Mouse (Mus musculus): ENCODE results near the gene Pcdh9. TPM values are rescaled to one million over a fixed set of nuclear protein-coding genes. Genes with fewer than 3 reads are reported as not detected.

The Pcdh9 gene
- 1 to 10 TPM; 2.6 to 3.6 TPM for total RNA-seq (2021)

DNA sequence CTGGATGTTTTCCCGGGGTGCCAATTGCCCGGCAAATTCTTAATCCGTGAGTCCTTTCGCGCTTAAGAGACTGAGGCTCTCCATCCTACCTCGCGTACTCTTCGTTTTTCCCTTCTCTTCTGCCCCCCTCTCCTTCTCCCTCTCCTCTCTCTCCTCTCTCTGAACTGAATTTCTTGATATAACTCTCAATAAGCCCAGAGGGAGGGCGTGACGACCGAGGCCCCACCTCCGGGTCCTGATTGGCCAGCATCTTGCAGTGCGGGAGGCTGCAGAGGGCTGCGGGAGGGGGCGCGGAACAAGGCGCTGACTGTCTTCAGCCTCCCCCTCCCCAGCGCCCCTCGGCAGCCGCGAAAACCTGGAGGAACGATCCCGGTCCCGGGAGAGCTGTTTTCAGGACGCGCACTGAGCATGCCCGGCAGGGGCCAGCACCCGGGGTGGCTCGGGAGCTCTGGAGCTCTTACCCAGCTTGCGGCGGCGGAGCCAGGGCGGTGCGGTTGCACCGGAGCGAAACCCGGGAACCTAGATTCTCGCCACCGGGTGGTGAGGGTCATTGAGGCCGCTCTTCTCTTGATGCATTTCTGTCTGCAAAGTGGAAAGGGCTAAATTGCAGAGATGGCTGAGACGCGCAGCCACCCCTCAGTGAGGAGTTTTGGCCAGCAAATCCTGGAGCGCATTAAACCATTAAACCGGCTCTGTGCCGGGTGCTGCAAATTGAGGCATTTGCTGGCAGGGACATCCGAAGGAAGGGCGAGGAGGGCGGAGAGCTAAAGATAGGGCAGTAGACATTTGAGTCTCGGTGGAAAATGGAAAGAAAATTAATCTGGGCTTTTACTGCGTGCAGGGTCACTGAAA is at the start of gene Pcdh9:
Gene Pcdh9 (minus strand): TSS at position 161 of the 852 bp plus-strand sequence.
- intact Hi-C loops (cut with DNase I) = no loop called here
- DNase-seq = peak; percentile 85 to 88

DNA sequence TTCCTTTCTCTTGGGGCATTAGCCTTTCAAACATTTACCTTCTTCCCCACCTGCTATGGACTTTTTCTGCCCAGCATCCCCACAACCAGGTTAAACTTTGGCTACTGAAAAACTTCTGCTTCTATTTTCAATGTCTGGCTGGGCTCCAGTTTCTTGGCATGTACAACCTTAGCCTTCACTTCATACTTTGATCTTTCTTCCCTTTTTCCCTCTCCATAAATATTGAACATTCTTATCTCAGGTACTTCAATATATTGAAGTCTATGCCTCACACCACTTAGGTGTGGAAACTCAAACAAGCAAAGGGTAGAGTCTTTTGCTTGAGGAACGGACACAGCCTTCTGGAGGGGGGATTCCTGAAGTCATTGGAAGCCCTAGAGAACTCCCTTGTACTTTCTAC is 16.4 kb upstream of the Pcdh9 start:
- intact Hi-C loops (cut with DNase I) = no loop called here
- DNase-seq = no peak

DNA sequence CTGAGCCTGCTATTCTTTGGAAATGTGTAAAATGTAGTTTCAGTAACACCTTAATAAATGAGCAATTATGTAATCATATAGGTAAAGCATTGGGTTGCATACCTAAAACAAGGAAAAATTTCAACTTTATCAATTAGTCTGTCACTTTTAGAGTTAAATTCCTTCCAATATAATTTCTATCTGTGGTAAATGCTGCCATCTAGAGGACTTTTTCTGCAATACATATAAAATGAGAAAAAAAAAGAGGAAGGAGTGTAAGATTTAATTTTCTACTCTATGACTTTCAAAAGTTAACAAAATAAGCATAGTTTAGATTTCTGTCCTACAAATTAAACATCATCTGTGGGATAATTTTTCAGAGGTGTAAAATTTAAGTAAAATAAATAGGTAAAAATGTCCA is 8.1 kb upstream of the Pcdh9 start:
- intact Hi-C loops (cut with DNase I) = loop anchor here (5.0 kb wide), 1 partner anchor 516 kb away; no protein-coding TSS in a partner anchor

DNA sequence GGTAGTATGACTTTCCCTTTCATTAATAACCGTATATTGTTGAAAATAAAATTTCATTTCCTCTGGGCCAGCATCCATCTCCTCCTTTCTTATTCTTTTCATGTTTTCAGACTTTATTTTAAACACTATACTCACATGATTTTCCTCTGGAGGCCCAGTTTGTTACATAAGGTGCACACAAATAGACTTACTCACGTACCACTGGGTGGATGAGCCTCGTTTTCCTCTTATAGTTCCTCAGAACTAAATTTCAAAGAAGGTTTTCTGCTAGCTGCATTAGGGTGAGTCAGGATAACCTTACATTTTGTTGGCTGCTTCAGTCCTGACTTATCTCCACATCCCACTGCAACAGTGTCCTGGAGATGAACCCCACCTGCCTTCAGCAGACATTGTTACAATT is 4.7 kb upstream of the Pcdh9 start:
- intact Hi-C loops (cut with DNase I) = loop anchor here (5.0 kb wide), 1 partner anchor 513 kb away; no protein-coding TSS in a partner anchor
- no peak for DNase-seq

More for the DNA sequence above, 8.1 kb upstream of the Pcdh9 start:
- DNase-seq = no peak

DNA sequence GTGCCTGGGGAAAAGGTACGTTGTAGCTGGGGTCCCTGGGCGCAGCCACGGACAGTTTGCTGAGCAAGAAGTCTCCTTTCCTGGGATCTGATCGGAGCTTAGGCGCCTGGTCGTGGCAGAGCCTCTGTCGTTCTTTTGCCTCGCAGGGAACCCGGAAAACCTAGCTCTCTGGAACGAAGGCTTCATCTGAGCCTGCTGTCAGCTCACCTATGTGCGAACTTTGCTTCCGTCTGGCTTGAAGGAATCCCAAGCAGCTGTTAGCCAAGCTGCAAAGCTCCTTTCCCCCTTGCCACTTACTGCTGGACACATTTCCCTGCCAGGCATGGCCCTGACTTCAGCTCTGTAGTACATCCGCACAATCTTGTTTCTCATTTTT is 880 bp upstream of the Pcdh9 start:
- DNase-seq = peak; percentile 5 to 16
- intact Hi-C loops (cut with DNase I) = no loop called here

DNA sequence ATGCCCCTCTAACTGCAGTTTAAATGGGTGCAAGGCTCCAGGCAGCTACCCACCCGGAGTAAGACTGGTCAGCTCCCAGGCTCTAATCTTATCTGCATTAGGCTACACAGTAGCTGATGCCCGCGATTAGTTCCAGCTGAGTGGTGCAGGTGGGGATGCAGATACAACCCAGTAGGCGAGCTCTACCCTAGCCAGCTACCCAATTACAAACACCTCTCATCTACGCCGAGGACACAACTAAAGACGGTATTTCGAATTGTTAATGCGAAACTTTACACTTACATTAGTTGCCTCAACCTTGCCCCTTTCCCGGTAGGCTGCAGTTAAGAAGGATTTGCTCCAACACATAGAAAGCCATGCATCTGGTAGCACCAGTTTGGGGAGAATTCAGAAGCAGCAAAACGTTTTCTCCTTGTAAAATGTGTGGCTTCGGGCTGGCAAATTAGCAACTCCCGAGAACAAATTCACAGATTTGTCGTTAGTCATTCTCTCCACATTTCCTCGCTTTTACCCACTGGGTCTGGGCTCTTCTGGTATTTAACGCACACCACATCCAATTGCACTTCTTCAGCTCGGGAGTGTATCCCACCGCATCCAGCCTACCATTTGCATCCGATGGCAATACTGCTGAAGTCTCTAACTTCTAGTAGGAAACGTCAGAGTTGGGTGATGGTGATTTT is 500 bp downstream of the Pcdh9 start:
- no peak for DNase-seq
- intact Hi-C loops (cut with DNase I) = no loop called here

DNA sequence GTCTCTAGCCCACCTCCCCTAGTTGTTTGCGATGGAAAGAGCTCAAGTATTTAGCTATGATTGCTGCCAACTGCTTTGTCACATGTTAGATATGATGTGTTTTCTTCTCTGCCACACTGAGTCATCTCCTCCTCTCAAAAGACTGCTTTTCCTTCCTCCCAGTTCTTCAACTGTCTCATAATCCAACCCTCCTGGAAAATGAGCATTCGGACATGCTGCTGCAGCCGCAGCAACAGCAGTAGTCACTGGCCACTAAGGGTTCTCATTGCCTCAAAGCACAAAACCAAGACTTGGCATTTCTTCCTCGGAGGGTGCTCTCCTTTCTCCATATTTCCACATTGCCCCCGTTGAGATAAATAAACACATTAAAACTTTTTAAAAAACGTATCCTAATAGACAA is 1.2 kb downstream of the Pcdh9 start:
- no peak for DNase-seq
- intact Hi-C loops (cut with DNase I) = no loop called here

DNA sequence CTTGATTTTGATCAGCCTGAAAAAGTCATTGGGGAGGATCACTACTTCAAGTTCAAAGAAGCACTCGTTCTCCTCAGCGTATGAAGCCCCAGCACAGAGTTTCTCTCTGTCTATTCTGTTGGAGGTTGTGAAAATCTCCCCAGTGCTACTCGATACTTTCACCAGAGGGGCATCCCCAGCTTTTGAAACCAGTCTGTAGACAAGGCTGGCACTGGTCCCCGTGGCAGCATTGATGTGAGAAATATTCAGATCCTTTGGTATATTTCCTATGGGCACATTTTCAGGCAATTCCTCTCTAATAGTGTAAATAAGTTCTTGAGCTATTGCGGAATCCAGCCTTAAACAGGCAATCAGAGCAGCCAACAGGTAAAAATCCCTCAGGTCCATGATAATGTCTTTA is 2.1 kb downstream of the Pcdh9 start:
- DNase-seq = no peak
- intact Hi-C loops (cut with DNase I) = no loop called here

DNA sequence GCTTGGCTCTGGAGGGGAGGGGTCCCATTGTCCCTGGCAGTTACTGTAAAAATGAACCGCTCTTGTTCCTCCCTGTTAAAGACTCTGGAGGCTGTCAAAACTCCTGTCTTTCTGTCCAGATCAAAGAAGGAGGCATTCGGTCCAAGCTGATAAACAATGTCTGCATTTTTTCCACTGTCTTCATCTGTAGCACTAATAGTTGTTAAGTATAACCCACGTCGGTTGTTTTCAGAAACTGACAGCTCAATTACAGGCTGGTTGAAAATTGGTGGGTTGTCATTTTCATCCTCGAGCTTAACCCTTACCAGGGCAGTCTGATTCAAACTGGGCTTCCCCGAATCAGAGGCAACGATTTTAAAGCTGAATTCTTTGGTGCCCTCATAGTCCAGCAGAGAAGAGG is 3.4 kb downstream of the Pcdh9 start:
- intact Hi-C loops (cut with DNase I) = no loop called here

DNA sequence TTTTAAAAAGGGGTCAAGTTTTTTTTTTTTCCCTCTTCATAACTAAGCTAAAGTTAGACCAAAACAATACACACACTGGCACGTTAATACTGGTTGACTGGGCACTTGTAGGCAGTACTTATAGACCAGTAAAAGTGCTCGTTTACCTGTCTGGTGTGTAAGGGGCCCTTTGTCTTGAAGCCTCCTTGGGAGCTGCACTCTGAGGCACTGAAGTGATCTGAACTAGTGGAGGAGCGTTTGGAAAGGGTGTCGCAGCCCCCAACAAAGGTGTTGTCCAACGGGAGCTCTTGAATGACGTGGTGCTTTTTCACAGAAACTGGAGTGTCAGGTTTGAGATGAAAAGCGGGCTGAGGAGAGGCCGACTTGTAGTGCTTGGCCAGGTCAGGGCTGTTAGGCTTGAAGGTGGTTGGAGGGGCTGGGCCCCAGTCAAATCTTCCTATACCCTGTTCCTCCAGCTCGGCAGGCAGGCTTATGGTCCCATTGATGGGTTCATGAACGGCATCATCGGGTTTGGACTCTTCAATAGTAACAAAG is 4.9 kb downstream of the Pcdh9 start:
- intact Hi-C loops (cut with DNase I) = no loop called here

More for the DNA sequence above, 3.4 kb downstream of the Pcdh9 start:
- DNase-seq = no peak

DNA sequence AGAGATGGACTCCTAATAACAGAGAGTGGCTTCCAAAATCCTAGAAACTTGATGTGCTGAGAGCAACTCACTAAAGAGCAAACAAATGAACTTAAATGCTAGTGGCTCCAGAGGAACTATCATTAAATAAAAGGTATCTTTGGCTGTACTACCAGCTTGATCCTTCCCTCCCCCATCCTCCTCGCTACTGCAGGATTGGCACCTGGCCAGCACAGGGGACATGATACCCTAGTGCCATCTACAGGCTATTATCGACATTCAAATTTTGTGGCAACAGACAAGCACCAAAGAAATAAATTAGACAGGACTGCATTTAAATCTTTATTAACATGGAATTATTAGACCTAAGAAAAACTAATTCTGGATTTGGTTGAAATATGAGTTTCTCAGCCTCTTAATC is 6.0 kb downstream of the Pcdh9 start:
- intact Hi-C loops (cut with DNase I) = loop anchor here (1.0 kb wide), 1 partner anchor 567 kb away; no protein-coding TSS in a partner anchor
- DNase-seq = peak; percentile 64 to 80

More for the DNA sequence above, 4.9 kb downstream of the Pcdh9 start:
- no peak for DNase-seq

DNA sequence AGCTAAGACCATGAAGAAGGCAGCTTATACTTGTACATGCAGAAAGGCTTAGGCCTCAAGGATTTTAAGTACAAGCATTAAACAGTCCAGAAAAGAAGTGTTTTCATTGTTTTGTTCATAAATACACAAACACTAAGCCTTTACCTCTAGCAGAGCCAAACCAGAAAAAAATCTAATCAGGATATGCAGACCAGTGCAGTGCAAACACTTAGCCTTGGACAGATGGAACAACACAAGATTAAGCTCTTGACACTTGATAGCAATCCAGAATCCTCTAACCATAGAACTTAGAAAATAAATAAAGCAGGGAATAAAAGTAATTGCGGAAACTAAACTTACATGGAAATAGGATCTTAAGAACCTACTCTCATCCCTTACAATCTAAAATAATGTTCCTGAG is 10.4 kb downstream of the Pcdh9 start:
- no peak for DNase-seq
- intact Hi-C loops (cut with DNase I) = no loop called here

DNA sequence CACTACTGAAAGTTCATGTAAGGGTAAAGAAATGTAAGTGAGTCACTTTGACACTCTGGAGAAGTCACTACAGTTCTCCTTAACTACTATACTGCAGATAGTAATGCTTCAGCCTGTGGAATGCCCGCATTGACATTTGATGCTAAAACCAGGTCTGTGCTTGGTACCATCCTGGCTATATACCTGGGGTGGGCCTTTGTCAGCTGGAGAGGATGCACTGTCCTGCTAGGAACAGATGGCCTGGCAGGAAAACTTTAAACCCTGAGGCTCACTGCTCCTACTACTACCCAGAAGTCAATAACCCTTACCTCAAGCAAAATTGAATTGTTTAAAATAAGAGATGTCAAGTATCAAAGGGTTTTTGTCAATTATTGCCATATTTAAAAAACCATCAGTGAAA is 14.5 kb downstream of the Pcdh9 start:
- intact Hi-C loops (cut with DNase I) = no loop called here
- DNase-seq = no peak

DNA sequence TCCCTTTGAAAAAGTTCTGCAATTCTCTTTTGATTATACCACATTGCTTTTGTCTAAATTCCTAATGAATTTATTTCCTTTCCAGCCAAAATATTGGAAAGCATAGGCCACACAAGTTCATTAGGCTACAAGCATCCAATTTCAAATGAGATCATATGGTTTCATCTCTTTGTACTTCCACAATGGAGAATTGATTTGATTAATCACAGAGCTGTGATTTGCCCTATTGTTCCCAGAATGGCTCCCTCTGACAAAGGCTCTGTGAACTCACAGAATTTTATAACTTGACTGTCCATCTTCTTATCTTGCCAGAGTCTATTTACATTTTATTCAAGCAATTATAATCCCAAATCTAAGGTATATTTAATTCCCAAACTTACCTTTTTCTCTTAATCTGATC is 22.3 kb downstream of the Pcdh9 start:
- DNase-seq = no peak
- intact Hi-C loops (cut with DNase I) = no loop called here

DNA sequence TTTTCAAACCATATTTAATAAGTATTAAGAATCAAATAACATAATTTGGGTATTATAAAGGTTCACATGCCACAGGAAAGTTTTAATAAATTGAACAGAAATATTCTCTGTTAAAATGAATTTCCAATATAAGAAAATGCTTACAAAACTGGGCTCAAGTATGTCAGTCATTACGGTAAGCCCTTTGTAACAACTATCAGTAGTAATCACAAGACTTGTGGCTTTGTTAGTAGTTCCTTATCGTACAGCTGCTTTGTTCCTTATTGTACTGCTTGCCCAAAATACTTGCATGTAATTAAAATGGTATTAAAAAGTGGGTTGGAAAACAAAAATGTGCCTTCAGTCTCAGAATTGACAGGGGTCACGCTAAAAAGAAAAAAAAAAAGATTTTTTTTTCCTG is 32.4 kb downstream of the Pcdh9 start:
- DNase-seq = no peak
- intact Hi-C loops (cut with DNase I) = no loop called here

DNA sequence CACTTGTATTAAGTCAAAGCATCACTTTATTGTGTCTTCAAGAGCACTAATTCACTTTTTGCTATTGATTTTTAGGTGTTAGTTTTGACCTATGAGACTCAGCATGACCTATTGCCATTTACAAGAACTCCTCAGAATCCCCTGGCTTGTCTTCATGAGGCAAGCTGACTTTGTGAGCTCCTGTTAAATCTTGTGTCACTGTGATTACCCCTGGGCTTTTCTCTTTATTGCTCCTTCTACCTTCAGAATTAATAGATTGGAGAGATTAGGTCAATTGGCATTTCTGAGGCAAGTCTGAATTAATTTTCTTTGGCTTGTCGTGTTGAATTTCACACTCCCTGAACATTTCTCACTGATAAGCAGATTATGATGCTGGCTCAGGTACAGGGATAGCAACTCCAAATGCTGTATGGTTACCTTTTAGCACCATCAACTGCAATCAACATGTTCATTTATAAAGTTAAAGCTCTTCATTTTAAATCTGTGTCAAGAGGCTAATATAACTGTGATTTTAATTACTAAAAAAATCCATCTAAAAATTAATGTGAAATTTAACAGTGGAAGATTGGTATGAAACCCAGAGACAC is 44.3 kb downstream of the Pcdh9 start:
- intact Hi-C loops (cut with DNase I) = no loop called here

DNA sequence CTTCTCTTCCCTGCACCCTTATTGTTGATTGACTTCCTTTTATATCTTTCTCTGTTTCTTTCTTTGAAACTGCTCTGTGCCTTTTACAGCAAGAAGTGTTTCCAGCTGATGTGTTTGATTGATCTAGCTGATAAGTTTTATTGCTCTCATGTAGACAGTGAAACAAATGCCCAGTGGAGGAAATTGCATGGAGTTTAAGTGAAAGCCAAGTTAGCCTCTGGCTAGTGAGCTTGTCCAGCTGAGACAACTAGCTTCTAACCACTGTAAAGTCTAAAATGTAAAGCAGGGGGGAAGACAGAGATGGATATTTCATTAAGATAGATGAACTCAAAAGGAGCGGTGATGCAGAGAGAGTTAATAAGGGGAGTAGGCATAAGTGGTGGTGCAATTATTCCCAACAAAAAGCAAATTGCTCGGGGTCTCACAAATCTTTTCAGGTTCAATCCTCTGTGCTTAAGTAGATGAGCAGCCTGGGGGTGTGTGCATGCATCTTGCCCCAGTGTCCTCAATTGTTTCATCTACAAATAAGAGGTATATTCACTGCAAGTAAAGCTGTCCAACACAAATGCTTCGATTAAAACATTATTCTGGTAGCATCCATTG is 47.7 kb downstream of the Pcdh9 start:
- intact Hi-C loops (cut with DNase I) = no loop called here

More for the DNA sequence above, 44.3 kb downstream of the Pcdh9 start:
- DNase-seq = no peak

DNA sequence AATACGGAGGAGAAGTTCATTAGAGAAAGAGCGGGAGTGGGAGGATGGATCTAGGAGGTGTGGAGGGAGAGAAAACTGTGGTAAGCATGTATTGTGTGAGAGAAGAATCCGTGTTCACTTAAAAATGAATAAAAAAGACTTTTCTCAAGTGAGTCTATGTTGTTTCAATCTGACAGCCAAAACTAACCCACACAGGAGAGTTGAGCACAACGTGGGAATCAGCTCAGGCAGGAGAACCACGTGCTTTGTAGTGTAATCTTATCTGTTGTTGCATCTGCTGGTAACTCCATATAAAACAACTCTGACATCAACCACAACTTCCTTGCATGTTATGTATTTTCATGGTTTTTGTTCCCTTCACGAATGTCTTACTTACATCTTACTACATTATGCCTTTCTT is 58.0 kb downstream of the Pcdh9 start:
- intact Hi-C loops (cut with DNase I) = no loop called here
- no peak for DNase-seq

More for the DNA sequence above, 47.7 kb downstream of the Pcdh9 start:
- DNase-seq = no peak

DNA sequence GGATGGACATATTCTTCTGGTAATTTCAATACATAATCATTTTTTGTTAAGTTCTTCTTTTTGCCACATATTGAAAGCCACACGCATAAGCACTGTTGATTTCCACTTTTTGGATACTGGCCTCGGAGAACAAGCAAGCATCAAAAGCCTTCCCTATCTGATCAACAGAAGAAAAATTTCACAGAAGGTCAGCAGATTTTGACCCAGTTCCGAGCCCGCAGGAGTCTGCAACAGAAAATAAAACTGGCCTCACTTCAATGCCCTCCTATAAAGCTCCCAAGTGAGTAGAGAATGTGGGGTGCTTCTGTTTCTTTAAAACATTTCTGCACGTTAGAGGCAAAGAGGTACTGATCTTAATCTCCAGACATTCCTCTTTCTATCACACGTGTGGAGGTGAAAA is 63.3 kb downstream of the Pcdh9 start:
- DNase-seq = no peak
- intact Hi-C loops (cut with DNase I) = no loop called here

DNA sequence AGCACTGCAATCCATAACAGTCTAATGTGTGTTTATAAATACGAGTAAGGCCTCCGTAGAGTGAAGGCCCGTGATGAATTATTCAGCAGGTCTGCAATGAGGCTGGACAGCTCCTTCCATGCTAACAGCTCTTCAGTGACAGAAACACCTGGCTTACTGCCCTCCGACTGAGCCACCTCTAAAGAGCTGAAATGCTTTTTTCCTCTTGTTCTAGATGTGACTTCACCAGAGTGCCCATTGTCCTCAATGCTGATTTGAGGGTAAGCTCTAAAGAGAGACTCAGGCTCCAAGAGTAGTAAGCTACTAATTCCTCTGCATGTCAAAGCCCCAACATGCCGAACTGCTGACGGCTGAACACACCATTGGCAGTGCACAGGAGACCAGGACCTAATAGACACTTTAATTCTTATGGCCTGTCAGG is 64.4 kb downstream of the Pcdh9 start:
- intact Hi-C loops (cut with DNase I) = no loop called here
- no peak for DNase-seq

DNA sequence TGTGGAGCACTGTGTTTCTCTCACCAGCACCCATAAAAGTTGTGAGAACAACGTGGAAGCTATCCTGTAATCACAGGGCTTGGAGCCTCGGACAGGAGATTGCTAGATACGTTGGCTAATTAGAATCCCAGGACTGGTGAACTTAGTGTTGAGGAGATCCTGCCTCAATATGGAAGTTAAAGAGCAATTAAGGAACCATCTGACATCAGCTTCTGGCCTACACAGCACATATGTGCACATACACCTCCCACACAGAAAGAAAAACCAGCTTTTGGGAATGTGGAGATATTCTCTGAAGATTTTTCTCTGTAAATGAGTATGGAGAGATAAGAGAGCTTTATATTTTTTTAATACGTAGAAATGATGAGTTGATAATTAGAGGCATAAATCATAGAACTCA is 71.6 kb downstream of the Pcdh9 start:
- intact Hi-C loops (cut with DNase I) = no loop called here
- no peak for DNase-seq
